Mouse (Mus musculus): ENCODE measurements around the gene Endou.

DNA sequence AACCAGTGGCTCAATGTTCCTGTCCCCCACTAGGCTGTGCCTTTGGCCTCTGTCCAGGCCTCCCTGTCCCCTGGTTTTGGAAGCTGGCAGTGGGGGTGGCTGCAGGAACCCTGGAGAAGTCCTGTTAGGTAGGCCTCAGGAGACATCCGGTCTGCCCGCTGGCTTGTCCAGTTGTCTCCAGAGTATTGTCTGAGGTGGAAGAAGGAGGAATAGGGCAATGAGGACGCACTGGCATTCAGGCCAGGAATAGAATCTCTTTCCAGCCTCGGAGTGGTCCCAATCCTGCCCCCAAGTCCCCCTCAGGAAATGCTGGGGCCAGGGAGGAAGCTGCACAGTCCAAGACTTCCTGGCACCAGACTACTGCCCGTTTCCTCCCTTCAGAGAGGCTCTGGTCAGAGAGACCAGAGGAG lies 42.8 kb upstream of the Endou start:
- no peak for TF ChIP-seq CTCF (IDR thresholded peaks at IDR 0.05; ENCODE audit: insufficient read depth, low read length)
- TF ChIP-seq POLR2A (IDR thresholded peaks at IDR 0.05; ENCODE audit: borderline replicate concordance, extremely low read depth, low read depth, low read length): 0 out of 2 replicates have a peak, but pooled peaks have one; percentile 14
